ENCODE assay signal across 9 mouse cellular contexts in genomic region chr14:110754484-110755307, GRCm38 (mm10). TPM values are rescaled to one million over a fixed set of nuclear protein-coding genes. Genes with fewer than 3 reads are reported as not detected.
A peak's percentile ranks its signal among the peaks of the same experiment; 100 is the strongest.
DNase-seq lines count a peak whose midpoint lies in the region; ATAC-seq lines count a peak whose summit lies in the region.
"Had no signal": no experiment of that assay in that cellular context is flagged by ENCODE, and none has a peak within 500 bp of the region (broad histone marks: within the 10 kb centered on the region; RNA-seq: fewer than 3 reads in every experiment).

Gene Slitrk6 (minus strand): TSS chr14:110755149.

- H3K36me3 ChIP-seq in neural tube, embryonic 14.5 days (ENCODE audit: control insufficient read depth, insufficient read depth, low read length), result no peaks in the 10 kb centered on the region
- H3K36me3 ChIP-seq: liver, embryonic 13.5 days had no signal

- peak; percentile 30 for DNase-seq in urinary bladder, postnatal 14 days (ENCODE audit: low spot score)
- no peak for DNase-seq in urinary bladder, adult 2 months (ENCODE audit: low spot score)
- DNase-seq in frontal cortex, postnatal 36 days (ENCODE audit: low spot score in 2 of 2), result peak; percentile 1 to 7
- DNase-seq in layer of hippocampus, postnatal 36 days, result peak; percentile 4 to 10
- DNase-seq in gastrocnemius, adult 8-10 months (ENCODE audit: low spot score in 2 of 2), result no peak
- DNase-seq in ovary, postnatal 36 days (ENCODE audit: low spot score), result no peak
- no peak for DNase-seq in left cerebral cortex, postnatal 14 days (ENCODE audit: low spot score in 2 of 2)
- DNase-seq: liver, embryonic 13.5 days had no signal

- no peaks in the 10 kb centered on the region for H3K4me1 ChIP-seq in neural tube, embryonic 14.5 days (ENCODE audit: control insufficient read depth, insufficient read depth, low read length)
- H3K4me1 ChIP-seq: liver, embryonic 13.5 days had no signal

- intact Hi-C loops in left cerebral cortex, postnatal 14 days (cut with DNase I), result no loop called here

- no peak within 1 kb of the TSS for H3K27ac ChIP-seq in neural tube, embryonic 14.5 days (ENCODE audit: low read depth, low read length)
- H3K27ac ChIP-seq: liver, embryonic 13.5 days had no signal

- no peaks in the 10 kb centered on the region for H3K27me3 ChIP-seq in neural tube, embryonic 14.5 days (ENCODE audit: control insufficient read depth, insufficient read depth, low read length)
- H3K27me3 ChIP-seq: liver, embryonic 13.5 days had no signal

- ATAC-seq in neural tube, embryonic 14.5 days (ENCODE audit: low read depth), result peak; percentile 90

- peak within 1 kb of the TSS; percentile 12; the same call in 1 of the 2 replicates for H3K4me2 ChIP-seq in neural tube, embryonic 14.5 days (ENCODE audit: low read depth, low read length)
- H3K4me2 ChIP-seq: liver, embryonic 13.5 days had no signal

- WGBS in neural tube, embryonic 14.5 days, result 40% methylated on average over 11 of the region's 11 CpGs

- H3K9ac ChIP-seq in neural tube, embryonic 14.5 days (replicated peaks; ENCODE audit: low read depth, low read length), result no peak within 1 kb of the TSS
- H3K9ac ChIP-seq: liver, embryonic 13.5 days had no signal

- H3K4me3 ChIP-seq in neural tube, embryonic 14.5 days (ENCODE audit: low read depth, low read length), result peak within 1 kb of the TSS; percentile 13; the same call in 1 of the 2 replicates
- H3K4me3 ChIP-seq: liver, embryonic 13.5 days had no signal

- H3K9me3 ChIP-seq in neural tube, embryonic 14.5 days (ENCODE audit: control insufficient read depth, low read length), result no peaks in the 10 kb centered on the region
- H3K9me3 ChIP-seq: liver, embryonic 13.5 days had no signal

RNA-seq across cellular contexts. Expression of gene Slitrk6, which starts in this region (rescaled TPM):
- 9.6 and 11.4 TPM in 2 replicates for polyA plus RNA-seq in urinary bladder, adult 2 months (2012; rRNA removed)
- total RNA-seq in layer of hippocampus, postnatal 36 days (2021), result under 1 TPM; 0.46 to 0.80 TPM
- 2.8 and 2.9 TPM in 2 replicates for polyA plus RNA-seq in neural tube, embryonic 14.5 days (2014; fragmentation: Nextera tagmentation; extraction: Ambion mirVana)
- total RNA-seq in gastrocnemius, adult 8-10 months (2022), result under 1 TPM in 1 of 4 experiments, not detected in 3; 0.08 TPM
- total RNA-seq in left cerebral cortex, postnatal 14 days (2021), result 1 to 10 TPM in 1 of 2 experiments, under 1 TPM in 1; 0.81 to 1.1 TPM

Comparison
In these comparisons a context has a peak if more than half of its experiments do, and no peak if none do; other contexts are left out.
1. DNase-seq: peak in urinary bladder, postnatal 14 days (single experiment) and frontal cortex, postnatal 36 days (2 of 2); none in urinary bladder, adult 2 months (single experiment), gastrocnemius, adult 8-10 months (0 of 2), ovary, postnatal 36 days (single experiment) and left cerebral cortex, postnatal 14 days (0 of 2).
2. Peak in DNase-seq in layer of hippocampus, postnatal 36 days; RNA of the gene not detected or under 1 TPM.